Mouse (Mus musculus) heart, embryonic 15.5 days (tissue): Measurements from ENCODE around the gene Sclt1. TPM values are rescaled to one million over a fixed set of nuclear protein-coding genes. Genes with fewer than 3 reads are reported as not detected.

Experiments used
- ATAC-seq: fragments of 200-750 bp; cut with Nextera tagmentation; replicated peaks from 2 replicates; pipeline ENCODE4 v1.8.0; 2017; ENCODE audit warnings: low read depth, moderate TSS enrichment; ENCODE audit not compliant: insufficient number of reproducible peaks, insufficient read depth, low FRiP score
- H3K27ac ChIP-seq: fragments of 300-500 bp; sonication (generic); 2 replicates; pipeline ENCODE4 v1.5.1; 2015; ENCODE audit warnings: mild to moderate bottlenecking, inconsistent platforms
- H3K27me3 ChIP-seq: fragments of 300-500 bp; sonication (generic); 2 replicates; pipeline ENCODE4 v1.6.1; 2015; ENCODE audit warnings: inconsistent platforms
- H3K36me3 ChIP-seq: fragments of 300-500 bp; sonication (generic); 2 replicates; pipeline ENCODE4 v1.6.1; 2015; ENCODE audit warnings: mild to moderate bottlenecking, inconsistent platforms
- H3K4me1 ChIP-seq: fragments of 300-500 bp; sonication (generic); replicated peaks from 2 replicates; pipeline ENCODE4 v1.6.1; 2015; ENCODE audit warnings: inconsistent platforms
- H3K4me2 ChIP-seq: fragments of 300-500 bp; sonication (generic); 2 replicates; pipeline ENCODE4 v1.6.1; 2015; ENCODE audit warnings: inconsistent platforms, mild to moderate bottlenecking, moderate library complexity
- H3K4me3 ChIP-seq: fragments of 300-500 bp; sonication (generic); 2 replicates; pipeline ENCODE4 v1.5.1; 2015; ENCODE audit warnings: mild to moderate bottlenecking, inconsistent platforms
- H3K9ac ChIP-seq: fragments of 300-500 bp; sonication (generic); 2 replicates; pipeline ENCODE4 v1.6.1; 2015; ENCODE audit warnings: mild to moderate bottlenecking, inconsistent platforms
- H3K9me3 ChIP-seq: fragments of 300-500 bp; sonication (generic); replicated peaks from 2 replicates; pipeline ENCODE4 v1.6.1; 2016; ENCODE audit warnings: inconsistent platforms
- WGBS: fragments of 180-500 bp; shearing (Covaris S2); methylation state at CpG from one replicate; pipeline ENCODE4 v1.1.7; 2015; ENCODE audit warnings: mixed read lengths; 5-methylcytosine and 5-hydroxymethylcytosine counted together
- polyA plus RNA-seq: library from polyadenylated mRNA; unstranded; fragments of >200 nt; fragmentation: Nextera tagmentation; extraction: Ambion mirVana; gene quantifications from 2 replicates; pipeline ENCODE4 v1.2.1, GENCODE M21; 2015

Gene Sclt1
- polyA plus RNA-seq, 1 experiment from 2014 or later = 10.2 TPM

DNA sequence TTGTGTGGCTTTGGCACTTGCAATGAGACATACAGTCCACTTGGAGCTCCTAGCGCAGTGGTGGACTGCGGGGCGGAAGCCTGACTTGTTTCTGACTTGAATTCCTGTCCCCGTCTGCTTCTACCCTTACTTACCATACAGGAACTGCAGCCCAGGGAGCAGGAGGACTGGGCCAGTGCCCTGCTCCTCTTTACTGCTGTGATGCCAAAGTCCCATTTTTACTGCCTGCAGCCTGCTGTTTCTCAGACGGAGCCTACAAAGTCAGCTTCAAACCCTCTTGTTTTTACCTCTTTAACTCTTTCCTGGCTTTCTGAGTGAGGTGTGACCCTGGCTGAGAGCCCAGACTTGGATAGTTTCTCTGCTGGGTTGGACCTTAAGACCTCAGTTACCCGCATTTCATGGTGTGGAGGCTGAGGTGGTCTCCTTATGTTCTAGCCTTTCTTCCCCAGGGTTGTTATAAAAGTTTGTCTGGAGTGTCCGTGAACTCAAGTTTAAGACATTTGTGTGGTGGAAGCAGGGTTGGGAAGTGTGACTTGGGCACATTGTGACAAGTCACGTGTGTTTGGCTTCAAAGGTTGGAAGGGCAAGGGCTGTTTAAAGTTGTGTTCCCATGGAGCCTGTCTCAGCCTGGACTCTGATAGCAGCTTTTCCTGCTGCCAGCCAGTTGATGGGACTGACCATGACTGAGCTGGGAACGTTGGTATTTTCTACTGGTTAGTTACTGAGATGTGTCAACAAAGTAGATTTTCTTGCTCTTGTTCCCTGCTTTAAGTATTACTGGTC lies 148.0 kb downstream of the Sclt1 start:
- Histone ChIP-seq H3K9me3 (no peaks in the 10 kb centered on the region), H3K36me3 (peaks cover 38% of the 10 kb centered on the region), H3K4me1 (peaks cover 31% of the 10 kb centered on the region), H3K9ac (no peak overlapping the region), H3K27ac (no peak overlapping the region), H3K27me3 (no peaks in the 10 kb centered on the region), H3K4me3 (no peak overlapping the region), H3K4me2 (no peak overlapping the region)
- no peak for ATAC-seq
- 74% methylated on average over 9 of the region's 9 CpGs for WGBS

GRCm38 (mm10) chr3:41592805-41593204 lies 149.5 kb downstream of the Sclt1 start:
- H3K4me2 ChIP-seq = no peak overlapping the region
- H3K9ac ChIP-seq = no peak overlapping the region
- no peak overlapping the region for H3K27ac ChIP-seq
- 79% methylated on average over 7 of the region's 7 CpGs for WGBS
- no peak for ATAC-seq
- no peaks in the 10 kb centered on the region for H3K27me3 ChIP-seq
- H3K4me3 ChIP-seq = no peak overlapping the region
- H3K4me1 ChIP-seq = peaks cover 38% of the 10 kb centered on the region
- H3K9me3 ChIP-seq = no peaks in the 10 kb centered on the region
- peaks cover 36% of the 10 kb centered on the region for H3K36me3 ChIP-seq

GRCm38 (mm10) chr3:41591651-41592170 lies 150.6 kb downstream of the Sclt1 start:
- whole genome bisulfite sequencing = 73% methylated on average over 14 of the region's 14 CpGs
- H3K36me3 ChIP-seq = peaks cover 26% of the 10 kb centered on the region
- H3K27ac ChIP-seq = peak overlapping the region; percentile 24; the same call in 1 of the 2 replicates
- no peaks in the 10 kb centered on the region for H3K27me3 ChIP-seq
- no peak for ATAC-seq
- no peak overlapping the region for H3K4me3 ChIP-seq
- no peak overlapping the region for H3K4me2 ChIP-seq
- H3K9me3 ChIP-seq = no peaks in the 10 kb centered on the region
- no peak overlapping the region for H3K9ac ChIP-seq
- peaks cover 49% of the 10 kb centered on the region for H3K4me1 ChIP-seq

DNA sequence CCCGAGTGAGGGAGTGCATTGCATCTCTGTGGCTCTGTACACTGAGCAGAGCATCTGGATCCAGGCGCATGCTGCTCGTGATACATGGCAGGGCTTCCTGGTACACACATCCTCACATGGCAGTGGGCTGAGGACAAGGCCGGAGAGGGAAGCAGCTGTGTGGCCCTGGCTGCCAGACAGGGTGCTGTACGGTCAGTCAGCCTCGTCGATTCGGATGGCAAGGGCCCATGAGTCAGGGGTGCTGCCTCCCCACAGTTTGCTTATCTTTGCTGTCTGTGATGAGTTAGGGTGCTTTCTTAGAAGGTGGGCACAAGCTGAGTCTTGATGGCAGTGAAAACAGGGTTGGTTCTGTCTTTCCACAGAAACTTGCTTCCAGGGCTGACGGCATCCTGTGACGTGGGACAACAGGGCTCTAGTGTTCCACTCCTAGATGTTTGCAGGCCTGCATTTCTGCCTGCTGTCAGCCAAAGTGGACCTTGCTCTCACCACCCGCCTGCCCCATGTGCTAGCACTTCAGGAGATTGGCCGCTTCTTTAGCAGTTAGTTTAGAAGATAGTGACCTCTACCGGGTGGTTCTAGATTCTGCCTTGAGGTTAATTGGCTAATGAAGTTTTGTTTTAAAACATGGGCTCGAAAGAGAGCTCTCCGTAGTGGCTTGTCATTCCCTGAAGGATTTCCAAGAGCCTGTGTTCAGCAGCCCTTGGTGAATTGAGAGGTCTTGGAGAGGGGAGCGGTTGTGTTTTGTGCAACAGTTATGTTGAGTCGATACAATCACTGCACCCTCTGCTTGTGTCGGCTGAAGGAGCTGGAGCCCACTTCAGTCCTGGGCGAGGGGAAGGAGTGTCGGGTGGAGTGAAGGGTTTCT lies 151.4 kb downstream of the Sclt1 start:
- peaks cover 50% of the 10 kb centered on the region for H3K4me1 ChIP-seq
- peak overlapping the region; percentile 45; the same call in 1 of the 2 replicates for H3K27ac ChIP-seq
- no peak for ATAC-seq
- peaks cover 19% of the 10 kb centered on the region for H3K36me3 ChIP-seq
- H3K4me2 ChIP-seq = no peak overlapping the region
- H3K4me3 ChIP-seq = no peak overlapping the region
- H3K27me3 ChIP-seq = no peaks in the 10 kb centered on the region
- H3K9me3 ChIP-seq = no peaks in the 10 kb centered on the region
- WGBS = 67% methylated on average over 20 of the region's 20 CpGs
- no peak overlapping the region for H3K9ac ChIP-seq

- Histone ChIP-seq H3K9ac (no peak overlapping the region), H3K4me1 (peaks cover 56% of the 10 kb centered on the region), H3K9me3 (no peaks in the 10 kb centered on the region), H3K27ac (no peak overlapping the region), H3K27me3 (no peaks in the 10 kb centered on the region), H3K4me3 (no peak overlapping the region), H3K4me2 (no peak overlapping the region), H3K36me3 (peaks cover 14% of the 10 kb centered on the region)
- no peak for ATAC-seq
- 63% methylated on average over 4 of the region's 4 CpGs for WGBS
Measured at GRCm38 (mm10) chr3:41589988-41590387, 152.3 kb downstream of the Sclt1 start.

DNA sequence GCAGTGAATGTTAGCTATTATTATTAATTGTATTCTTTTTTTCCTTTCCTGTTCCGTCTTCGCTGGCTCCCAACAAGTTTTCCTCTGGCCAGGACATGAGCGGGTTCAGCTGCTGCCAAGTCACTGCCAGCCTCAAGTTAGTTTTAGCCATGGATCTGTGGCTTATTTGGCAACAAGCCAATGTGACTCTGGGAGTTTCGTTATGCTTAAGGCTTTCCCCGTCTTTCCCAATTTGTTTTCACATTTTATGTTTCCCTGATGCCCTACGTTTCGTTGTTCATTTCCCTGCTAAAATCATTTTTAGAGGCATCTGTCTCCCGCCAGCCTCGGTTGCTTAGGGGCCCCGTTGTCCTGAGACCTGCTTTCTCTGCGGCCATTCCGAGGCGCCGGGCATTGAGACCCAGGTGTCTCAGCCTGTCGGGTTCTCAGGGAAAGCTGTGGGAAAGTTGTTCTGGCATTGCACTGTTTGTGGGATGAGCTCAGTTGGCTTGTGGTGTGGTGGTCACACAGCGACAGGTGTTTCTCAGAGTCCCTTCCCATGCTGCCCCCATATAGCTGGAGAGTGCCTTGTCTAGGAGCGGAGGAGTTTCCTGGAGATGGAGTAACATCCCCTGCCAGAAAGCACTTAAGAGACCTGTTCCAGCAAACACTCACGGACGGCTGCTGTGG lies 152.9 kb downstream of the Sclt1 start:
- Histone ChIP-seq H3K27ac (no peak overlapping the region), H3K4me2 (no peak overlapping the region), H3K4me1 (peaks cover 56% of the 10 kb centered on the region), H3K9me3 (no peaks in the 10 kb centered on the region), H3K36me3 (peaks cover 10% of the 10 kb centered on the region), H3K4me3 (no peak overlapping the region), H3K9ac (no peak overlapping the region), H3K27me3 (no peaks in the 10 kb centered on the region)
- WGBS = 75% methylated on average over 19 of the region's 19 CpGs
- ATAC-seq = no peak

DNA sequence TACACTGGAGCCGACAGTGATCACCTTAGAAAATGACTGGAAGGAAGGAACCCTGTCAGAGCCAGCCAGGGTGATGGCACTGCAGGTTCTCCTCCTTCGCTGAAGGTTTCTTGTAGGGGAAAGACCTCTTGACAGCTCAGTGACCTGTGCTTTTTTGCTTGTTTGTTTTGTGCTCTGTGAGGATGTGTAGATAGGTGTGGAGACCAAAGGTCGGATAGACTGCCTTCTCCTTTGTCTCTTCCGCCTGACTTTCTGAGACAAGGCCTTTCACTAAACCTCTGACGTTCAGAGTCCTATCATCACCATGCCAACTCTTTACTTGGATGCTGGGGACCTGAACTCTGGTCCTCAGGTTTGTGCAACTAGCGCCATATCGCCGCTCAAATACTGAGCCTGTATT lies 153.8 kb downstream of the Sclt1 start:
- WGBS = 84% methylated on average over 8 of the region's 8 CpGs
- Histone ChIP-seq H3K9ac (no peak overlapping the region), H3K4me3 (no peak overlapping the region), H3K27ac (no peak overlapping the region), H3K36me3 (peaks cover 1% of the 10 kb centered on the region), H3K27me3 (no peaks in the 10 kb centered on the region), H3K4me2 (no peak overlapping the region), H3K9me3 (no peaks in the 10 kb centered on the region), H3K4me1 (peaks cover 61% of the 10 kb centered on the region)
- no peak for ATAC-seq

- no peak overlapping the region for H3K4me3 ChIP-seq
- 0 out of 2 replicates have a peak overlapping the region, but pooled peaks have one; percentile 7 for H3K4me2 ChIP-seq
- no peak for ATAC-seq
- 46% methylated on average over 6 of the region's 6 CpGs for WGBS
- H3K9ac ChIP-seq = no peak overlapping the region
- no peaks in the 10 kb centered on the region; the same call in 1 of the 2 replicates for H3K36me3 ChIP-seq
- H3K27me3 ChIP-seq = no peaks in the 10 kb centered on the region
- H3K27ac ChIP-seq = peak overlapping the region; percentile 42; the same call in 1 of the 2 replicates
- no peaks in the 10 kb centered on the region for H3K9me3 ChIP-seq
- peaks cover 68% of the 10 kb centered on the region for H3K4me1 ChIP-seq
Measured at GRCm38 (mm10) chr3:41587588-41587987, 154.7 kb downstream of the Sclt1 start.

DNA sequence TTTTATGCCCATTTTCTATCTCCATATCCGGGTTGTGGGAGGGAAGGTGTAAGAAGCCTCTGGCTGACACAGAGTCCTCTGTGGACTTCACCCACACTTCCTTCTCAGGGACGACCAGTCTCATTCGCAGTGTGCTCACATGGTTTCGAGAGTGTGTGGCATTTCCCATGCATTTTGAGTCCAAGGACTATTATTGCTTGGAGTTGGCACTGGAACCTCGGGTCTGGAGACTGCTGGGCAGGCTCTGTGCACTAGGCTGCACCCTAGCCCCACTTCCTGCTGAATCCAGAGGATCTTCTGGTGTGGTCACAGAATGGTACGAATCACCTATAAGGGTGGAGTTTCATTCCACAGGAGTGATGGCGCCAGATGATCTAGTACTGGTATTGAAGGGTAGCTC lies 155.4 kb downstream of the Sclt1 start:
- WGBS = 71% methylated on average over 7 of the region's 7 CpGs
- Histone ChIP-seq H3K4me2 (no peak overlapping the region), H3K9me3 (no peaks in the 10 kb centered on the region), H3K9ac (no peak overlapping the region), H3K36me3 (no peaks in the 10 kb centered on the region), H3K27me3 (no peaks in the 10 kb centered on the region), H3K27ac (peak overlapping the region; percentile 42), H3K4me3 (no peak overlapping the region), H3K4me1 (peaks cover 70% of the 10 kb centered on the region)
- no peak for ATAC-seq

GRCm38 (mm10) chr3:41586330-41586729 lies 156.0 kb downstream of the Sclt1 start:
- peaks cover 70% of the 10 kb centered on the region for H3K4me1 ChIP-seq

DNA sequence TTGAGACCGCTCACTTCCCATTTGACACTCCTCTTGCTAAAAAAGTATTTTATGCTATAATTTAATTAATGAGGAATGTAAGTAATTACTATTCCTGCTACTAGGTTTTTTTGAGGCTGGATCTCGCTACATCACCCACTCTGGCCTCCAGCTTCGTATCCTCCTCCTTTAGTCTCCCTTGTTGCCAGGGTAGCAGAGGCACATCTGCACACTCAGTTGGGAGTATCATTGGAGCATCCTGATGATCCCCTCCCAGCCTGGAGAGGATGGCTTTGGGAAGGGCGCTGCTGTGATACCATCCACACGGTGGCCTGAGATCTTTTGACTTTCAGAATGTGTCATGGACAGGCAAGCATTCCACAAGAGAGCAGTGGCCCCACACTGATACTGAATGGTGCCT lies 156.8 kb downstream of the Sclt1 start:
- no peak overlapping the region for H3K4me3 ChIP-seq
- peaks cover 70% of the 10 kb centered on the region for H3K4me1 ChIP-seq
- H3K36me3 ChIP-seq = no peaks in the 10 kb centered on the region
- H3K9me3 ChIP-seq = no peaks in the 10 kb centered on the region
- 79% methylated on average over 5 of the region's 5 CpGs for WGBS
- no peak overlapping the region for H3K9ac ChIP-seq
- H3K4me2 ChIP-seq = no peak overlapping the region
- no peak for ATAC-seq
- no peak overlapping the region for H3K27ac ChIP-seq
- H3K27me3 ChIP-seq = no peaks in the 10 kb centered on the region

More at GRCm38 (mm10) chr3:41586330-41586729, 156.0 kb downstream of the Sclt1 start:
- H3K4me2 ChIP-seq = no peak overlapping the region
- H3K9me3 ChIP-seq = no peaks in the 10 kb centered on the region
- no peaks in the 10 kb centered on the region for H3K27me3 ChIP-seq
- no peak overlapping the region for H3K9ac ChIP-seq
- no peak for ATAC-seq
- no peak overlapping the region for H3K4me3 ChIP-seq
- no peaks in the 10 kb centered on the region for H3K36me3 ChIP-seq
- WGBS = 87% methylated on average over 6 of the region's 6 CpGs
- no peak overlapping the region for H3K27ac ChIP-seq
